Mouse (Mus musculus): Measurements from ENCODE around the gene Kdelr3. TPM values are rescaled to one million over a fixed set of nuclear protein-coding genes. Genes with fewer than 3 reads are reported as not detected.
A peak's percentile ranks its signal among the peaks of the same experiment; 100 is the strongest.

Gene Kdelr3
- total and polyA plus RNA-seq, 2 experiments from 2014 or later, result 5.3 to 5.6 TPM

- peak overlapping the region; percentile 99 for H3K4me2 ChIP-seq (ENCODE audit: low read depth)
Measured at GRCm38 (mm10) chr15:79503438-79503837, 12.8 kb upstream of the Kdelr3 start.

GRCm38 (mm10) chr15:79504707-79505452 is 11.3 kb upstream of the Kdelr3 start, which contains the start of gene Kcnj4:
Gene Kcnj4 (minus strand): TSS chr15:79505241.
- Histone ChIP-seq H3K9me3 (ENCODE audit: low read length) (no peaks in the 10 kb centered on the region), H3K4me2 (ENCODE audit: low read depth) (peak within 1 kb of the TSS; percentile 99), H3K27ac (ENCODE audit: low read depth, low read length) (no peak within 1 kb of the TSS), H3K4me3 (ENCODE audit: low read depth, low read length) (peak within 1 kb of the TSS; percentile 56), H3K27me3 (ENCODE audit: insufficient read depth, low read length) (peaks cover 13% of the 10 kb centered on the region), H3K36me3 (ENCODE audit: insufficient read depth) (no peaks in the 10 kb centered on the region), H3K9ac (peak within 1 kb of the TSS; percentile 49), H3K4me1 (ENCODE audit: insufficient read depth) (peaks cover 10% of the 10 kb centered on the region; the same call in 1 of the 2 replicates)
- TF ChIP-seq CTCF (IDR thresholded peaks at IDR 0.05; ENCODE audit: low read depth), result no peak
- no peak for ATAC-seq
- DNase-seq, result no peak
- under 1% methylated on average over 60 of the region's 60 CpGs for WGBS

More at GRCm38 (mm10) chr15:79503438-79503837, 12.8 kb upstream of the Kdelr3 start:
- DNase-seq, result no peak
- WGBS, result 65% methylated on average over 5 of the region's 5 CpGs
- Histone ChIP-seq H3K36me3 (ENCODE audit: insufficient read depth) (no peaks in the 10 kb centered on the region), H3K9me3 (ENCODE audit: low read length) (no peaks in the 10 kb centered on the region), H3K4me1 (ENCODE audit: insufficient read depth) (0 out of 2 replicates have a peak, but pooled peaks cover 9% of the 10 kb centered on the region), H3K27me3 (ENCODE audit: insufficient read depth, low read length) (peaks cover 13% of the 10 kb centered on the region), H3K4me3 (ENCODE audit: low read depth, low read length) (no peak overlapping the region), H3K27ac (ENCODE audit: low read depth, low read length) (no peak overlapping the region), H3K9ac (no peak overlapping the region)
- no peak for TF ChIP-seq CTCF (IDR thresholded peaks at IDR 0.05; ENCODE audit: low read depth)
- ATAC-seq, result no peak

- H3K27me3 ChIP-seq (ENCODE audit: insufficient read depth, low read length), result peaks cover 15% of the 10 kb centered on the region
Measured at GRCm38 (mm10) chr15:79505616-79506283, 10.5 kb upstream of the Kdelr3 start.

GRCm38 (mm10) chr15:79506460-79506859 is 9.8 kb upstream of the Kdelr3 start:
- Histone ChIP-seq H3K9me3 (ENCODE audit: low read length) (no peaks in the 10 kb centered on the region), H3K27me3 (ENCODE audit: insufficient read depth, low read length) (peaks cover 19% of the 10 kb centered on the region), H3K4me3 (ENCODE audit: low read depth, low read length) (no peak overlapping the region; the same call in 1 of the 2 replicates), H3K27ac (ENCODE audit: low read depth, low read length) (no peak overlapping the region), H3K4me2 (ENCODE audit: low read depth) (peak overlapping the region; percentile 99; the same call in 1 of the 2 replicates), H3K9ac (0 out of 2 replicates have a peak overlapping the region, but pooled peaks have one; percentile 49), H3K4me1 (ENCODE audit: insufficient read depth) (peaks cover 24% of the 10 kb centered on the region), H3K36me3 (ENCODE audit: insufficient read depth) (no peaks in the 10 kb centered on the region)
- no peak for TF ChIP-seq CTCF (IDR thresholded peaks at IDR 0.05; ENCODE audit: low read depth)
- DNase-seq (no peak), ATAC-seq (no peak)
- WGBS, result 34% methylated on average over 7 of the region's 7 CpGs

More at GRCm38 (mm10) chr15:79505616-79506283, 10.5 kb upstream of the Kdelr3 start:
- no peaks in the 10 kb centered on the region for H3K36me3 ChIP-seq (ENCODE audit: insufficient read depth)
- H3K4me1 ChIP-seq (ENCODE audit: insufficient read depth), result peaks cover 17% of the 10 kb centered on the region; the same call in 1 of the 2 replicates
- no peak for TF ChIP-seq CTCF (IDR thresholded peaks at IDR 0.05; ENCODE audit: low read depth)
- H3K4me3 ChIP-seq (ENCODE audit: low read depth, low read length), result peak overlapping the region; percentile 56
- DNase-seq, result peak; percentile 80
- ATAC-seq, result peak; percentile 42; the same call in 1 of the 2 replicates
- peak overlapping the region; percentile 99 for H3K4me2 ChIP-seq (ENCODE audit: low read depth)
- 0% methylated on average over 39 of the region's 71 CpGs for WGBS
- H3K9ac ChIP-seq, result peak overlapping the region; percentile 49
- H3K9me3 ChIP-seq (ENCODE audit: low read length), result no peaks in the 10 kb centered on the region
- no peak overlapping the region for H3K27ac ChIP-seq (ENCODE audit: low read depth, low read length)

- Histone ChIP-seq H3K36me3 (ENCODE audit: insufficient read depth) (no peaks in the 10 kb centered on the region), H3K27ac (ENCODE audit: low read depth, low read length) (no peak overlapping the region), H3K4me2 (ENCODE audit: low read depth) (no peak overlapping the region), H3K9ac (no peak overlapping the region), H3K4me1 (ENCODE audit: insufficient read depth) (peaks cover 29% of the 10 kb centered on the region), H3K9me3 (ENCODE audit: low read length) (no peaks in the 10 kb centered on the region), H3K27me3 (ENCODE audit: insufficient read depth, low read length) (peaks cover 23% of the 10 kb centered on the region), H3K4me3 (ENCODE audit: low read depth, low read length) (no peak overlapping the region)
- no peak for TF ChIP-seq CTCF (IDR thresholded peaks at IDR 0.05; ENCODE audit: low read depth)
- ATAC-seq (no peak), DNase-seq (no peak)
- WGBS, result 48% methylated on average over 31 of the region's 31 CpGs
Measured at GRCm38 (mm10) chr15:79507055-79507828, 9.0 kb upstream of the Kdelr3 start.

- Histone ChIP-seq H3K9ac (no peak overlapping the region), H3K4me1 (ENCODE audit: insufficient read depth) (peaks cover 28% of the 10 kb centered on the region), H3K4me3 (ENCODE audit: low read depth, low read length) (no peak overlapping the region), H3K27ac (ENCODE audit: low read depth, low read length) (no peak overlapping the region), H3K36me3 (ENCODE audit: insufficient read depth) (no peaks in the 10 kb centered on the region), H3K4me2 (ENCODE audit: low read depth) (no peak overlapping the region), H3K27me3 (ENCODE audit: insufficient read depth, low read length) (peaks cover 47% of the 10 kb centered on the region), H3K9me3 (ENCODE audit: low read length) (no peaks in the 10 kb centered on the region)
- no peak for DNase-seq
- no peak for ATAC-seq
- 29% methylated on average over 6 of the region's 6 CpGs for WGBS
- no peak for TF ChIP-seq CTCF (IDR thresholded peaks at IDR 0.05; ENCODE audit: low read depth)
Measured at GRCm38 (mm10) chr15:79509998-79510397, 6.2 kb upstream of the Kdelr3 start.
